Comparison of ENCODE assay signal across 17 mouse cellular contexts in genomic region chr13:59505867-59506266, GRCm38 (mm10).
DNase-seq lines count a peak whose midpoint lies in the region; ATAC-seq and TF ChIP-seq lines count a peak whose summit lies in the region.
"Had no signal": no experiment of that assay in that cellular context is flagged by ENCODE, and none has a peak within 500 bp of the region (broad histone marks: within the 10 kb centered on the region; RNA-seq: fewer than 3 reads in every experiment).

No protein-coding gene starts in this region.

- DNase-seq in forebrain, embryonic 14.5 days (ENCODE audit: low spot score) = peak; percentile 22
- DNase-seq in forebrain, embryonic 10.5 days (ENCODE audit: extremely low spot score, low spot score) = no peak
- peak in 1 of 2 experiments; percentile 42 for DNase-seq in left cerebral cortex, adult 2 months (ENCODE audit: extremely low spot score in 1 of 2, low spot score in 2 of 2)
- DNase-seq in left cerebral cortex, postnatal 10 days (ENCODE audit: extremely low spot score in 1 of 2, low spot score in 2 of 2) = no peak
- peak; percentile 41 to 43 for DNase-seq in cerebellum, postnatal 10 days
- peak; percentile 39 to 46 for DNase-seq in layer of hippocampus, postnatal 14 days (ENCODE audit: low spot score in 2 of 2)
- no peak for DNase-seq in MN1 (ENCODE audit: low spot score)
- DNase-seq: adrenal gland, adult 2 months; kidney, adult 18-20 months; kidney, postnatal 36 days; lung, adult 18-20 months; thymus, postnatal 36 days had no signal

- H3K36me3 ChIP-seq in forebrain, embryonic 14.5 days (ENCODE audit: control insufficient read depth, insufficient read depth, low read length) = peaks cover 19% of the 10 kb centered on the region; the same call in 1 of the 2 replicates
- no peaks in the 10 kb centered on the region; the same call in 1 of the 2 replicates for H3K36me3 ChIP-seq in forebrain, embryonic 10.5 days (replicated peaks)
- H3K36me3 ChIP-seq in kidney, embryonic 15.5 days = peaks cover 12% of the 10 kb centered on the region
- H3K36me3 ChIP-seq: limb, embryonic 12.5 days had no signal

- intact Hi-C loops in left cerebral cortex, adult 2 months (cut with DNase I) = no loop called here
- intact Hi-C loops in left cerebral cortex, postnatal 10 days (cut with DNase I) = no loop called here

- H3K27me3 ChIP-seq in forebrain, embryonic 14.5 days (replicated peaks; ENCODE audit: control insufficient read depth, insufficient read depth, low read length) = no peaks in the 10 kb centered on the region
- no peaks in the 10 kb centered on the region for H3K27me3 ChIP-seq in forebrain, embryonic 10.5 days (ENCODE audit: poor library complexity, severe bottlenecking)
- H3K27me3 ChIP-seq in kidney, embryonic 15.5 days = no peaks in the 10 kb centered on the region
- H3K27me3 ChIP-seq: limb, embryonic 12.5 days had no signal

- no peaks in the 10 kb centered on the region for H3K4me1 ChIP-seq in forebrain, embryonic 14.5 days (ENCODE audit: control insufficient read depth, insufficient read depth, low read length)
- H3K4me1 ChIP-seq in forebrain, embryonic 10.5 days = no peaks in the 10 kb centered on the region
- H3K4me1 ChIP-seq in kidney, embryonic 15.5 days = no peaks in the 10 kb centered on the region

- no peak overlapping the region for H3K4me2 ChIP-seq in forebrain, embryonic 14.5 days (ENCODE audit: low read length)
- H3K4me2 ChIP-seq in kidney, embryonic 15.5 days = no peak overlapping the region
- H3K4me2 ChIP-seq: limb, embryonic 12.5 days had no signal

- no peak overlapping the region for H3K4me3 ChIP-seq in forebrain, embryonic 14.5 days (ENCODE audit: low read depth, low read length)
- H3K4me3 ChIP-seq in forebrain, embryonic 10.5 days = no peak overlapping the region
- H3K4me3 ChIP-seq in left cerebral cortex, adult 2 months = no peak overlapping the region
- H3K4me3 ChIP-seq in kidney, embryonic 15.5 days (replicated peaks) = no peak overlapping the region
- H3K4me3 ChIP-seq: limb, embryonic 12.5 days had no signal

- WGBS in forebrain, embryonic 14.5 days = 82% methylated on average over 4 of the region's 4 CpGs
- 85% methylated on average over 4 of the region's 4 CpGs for WGBS in forebrain, embryonic 10.5 days
- 81% methylated on average over 4 of the region's 4 CpGs for WGBS in kidney, embryonic 15.5 days

- no peak overlapping the region for H3K9ac ChIP-seq in forebrain, embryonic 14.5 days (ENCODE audit: low read length)
- no peak overlapping the region for H3K9ac ChIP-seq in kidney, embryonic 15.5 days
- H3K9ac ChIP-seq: limb, embryonic 12.5 days had no signal

- H3K9me3 ChIP-seq in forebrain, embryonic 14.5 days (replicated peaks; ENCODE audit: control insufficient read depth, low read length) = no peaks in the 10 kb centered on the region
- H3K9me3 ChIP-seq in forebrain, embryonic 10.5 days = no peaks in the 10 kb centered on the region
- H3K9me3 ChIP-seq in kidney, embryonic 15.5 days (replicated peaks) = no peaks in the 10 kb centered on the region
- H3K9me3 ChIP-seq: limb, embryonic 12.5 days had no signal

- no peak overlapping the region for H3K27ac ChIP-seq in forebrain, embryonic 14.5 days (ENCODE audit: low read depth, low read length)
- H3K27ac ChIP-seq in forebrain, embryonic 10.5 days = no peak overlapping the region
- peak overlapping the region; percentile 28; the same call in 1 of the 2 replicates for H3K27ac ChIP-seq in left cerebral cortex, adult 2 months
- no peak overlapping the region for H3K27ac ChIP-seq in kidney, embryonic 15.5 days
- H3K27ac ChIP-seq: limb, embryonic 12.5 days; stomach, postnatal 0 days had no signal

- TF ChIP-seq CTCF in left cerebral cortex, adult 2 months (IDR thresholded peaks at IDR 0.05) = no peak

- ATAC-seq in forebrain, embryonic 14.5 days = peak; percentile 42; the same call in 1 of the 2 replicates
- no peak for ATAC-seq in kidney, embryonic 15.5 days (replicated peaks; ENCODE audit: low FRiP score)
- ATAC-seq: hindbrain, embryonic 16.5 days; midbrain, embryonic 16.5 days had no signal

Comparison
In these comparisons a context has a peak if more than half of its experiments do, and no peak if none do; other contexts are left out.
1. DNase-seq: peak in forebrain, embryonic 14.5 days (single experiment), cerebellum, postnatal 10 days (2 of 2) and layer of hippocampus, postnatal 14 days (2 of 2); none in forebrain, embryonic 10.5 days (single experiment), left cerebral cortex, postnatal 10 days (0 of 2) and MN1 (single experiment).